Mouse (Mus musculus) Muller cell, postnatal 12 days (primary cell): ENCODE data around the gene Iqsec2.

Source experiments
- DNase-seq: peaks from one replicate; pipeline ENCODE4 v3.0.0-alpha.2; 2015; ENCODE audit errors: inconsistent ontology term

Iqsec2 gene

DNA sequence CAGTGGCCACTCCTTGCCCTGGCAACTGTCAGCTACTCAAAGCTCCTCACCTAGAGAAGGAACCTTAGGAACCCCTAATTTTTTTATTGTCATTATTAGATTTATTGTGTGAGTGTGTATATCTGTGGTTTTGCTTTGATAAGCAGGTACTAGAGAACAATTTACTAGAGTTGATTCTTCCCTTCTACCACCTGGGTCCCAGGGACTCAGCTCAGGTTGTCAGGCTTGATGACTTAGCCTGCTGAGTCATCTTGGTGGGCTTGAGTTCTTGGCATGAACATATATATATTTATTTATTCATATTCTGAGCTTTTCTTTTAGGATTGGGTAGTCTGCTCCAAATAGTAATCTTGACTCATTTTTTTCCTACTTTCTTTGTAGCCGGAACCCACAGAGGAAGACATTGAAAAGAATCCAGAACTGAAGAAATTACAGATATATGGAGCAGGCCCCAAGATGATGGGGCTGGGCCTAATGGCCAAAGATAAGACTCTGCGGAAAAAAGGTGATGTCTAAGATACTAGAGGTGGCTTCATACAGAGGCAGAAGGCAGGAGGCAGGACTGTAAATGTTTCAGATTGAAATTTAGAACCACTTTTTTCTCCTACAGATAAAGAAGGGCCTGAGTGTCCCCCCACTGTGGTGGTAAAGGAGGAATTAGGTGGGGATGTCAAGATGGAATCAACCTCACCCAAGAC is 100.6 kb downstream of the Iqsec2 start:
- DNase-seq: no peak

DNA sequence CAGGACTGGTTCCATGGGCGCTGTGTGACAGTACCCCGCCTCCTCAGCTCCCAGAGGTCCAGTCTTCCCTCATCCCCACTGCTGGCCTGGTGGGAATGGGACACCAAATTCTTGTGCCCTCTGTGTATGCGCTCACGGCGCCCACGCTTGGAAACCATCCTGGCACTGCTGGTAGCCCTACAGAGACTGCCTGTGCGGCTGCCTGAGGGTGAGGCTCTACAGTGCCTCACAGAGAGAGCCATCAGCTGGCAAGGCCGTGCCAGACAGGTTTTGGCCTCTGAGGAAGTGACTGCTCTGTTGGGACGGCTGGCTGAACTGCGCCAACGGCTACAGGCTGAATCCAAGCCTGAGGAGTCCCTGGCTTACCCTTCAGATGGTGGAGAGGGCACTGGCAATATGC is 127.1 kb downstream of the Iqsec2 start:
- DNase-seq: no peak
